ENCODE assay signal across 19 mouse cellular contexts in genomic region chr3:75651603-75652115, GRCm38 (mm10).
DNase-seq lines count a peak whose midpoint lies in the region; TF ChIP-seq lines count a peak whose summit lies in the region.
"Had no signal": no experiment of that assay in that cellular context is flagged by ENCODE, and none has a peak within 500 bp of the region (broad histone marks: within the 10 kb centered on the region; RNA-seq: fewer than 3 reads in every experiment).

No protein-coding gene starts in this region.

- DNase-seq in ES-E14 (ENCODE audit: low read depth, low spot score) (no peak), ZHBTc4 (ENCODE audit: low read depth, low spot score) (peak; percentile 90)
- no peak for DNase-seq in lung, adult 18-20 months
- no peak for DNase-seq in neural tube, embryonic 10.5 days (ENCODE audit: extremely low spot score, low spot score)
- no peak for DNase-seq in cerebellum, postnatal 25 days
- DNase-seq: adrenal gland, adult 2 months; adrenal gland, postnatal 10 days; adrenal gland, postnatal 25 days; cerebellum, adult 11 months; cerebellum, adult 18-20 months; cerebellum, adult 8-10 months; cerebellum, adult 9-11 months; cerebellum, postnatal 14 days; forebrain, postnatal 0 days had no signal

- H3K4me3 ChIP-seq in ES-Bruce4 (ENCODE audit: low read depth, low read length) (no peak overlapping the region), ES-E14 (ENCODE audit: insufficient read depth in 1 of 2, low read depth in 1 of 2, low read length in 2 of 2, poor library complexity in 1 of 2, severe bottlenecking in 1 of 2) (peak overlapping the region; percentile 13 to 43; a peak in 3 of 4 replicates)
- H3K4me3 ChIP-seq: embryonic facial prominence, embryonic 10.5 days; embryonic facial prominence, embryonic 12.5 days; forebrain, embryonic 13.5 days; forebrain, embryonic 15.5 days had no signal

- H3K9me3 ChIP-seq in ES-Bruce4 (replicated peaks; ENCODE audit: control insufficient read depth, insufficient read depth, low read length, poor library complexity, severe bottlenecking) (no peaks in the 10 kb centered on the region), ES-E14 (ENCODE audit: control insufficient read depth, insufficient read depth, low read depth, low read length) (no peaks in the 10 kb centered on the region)
- H3K9me3 ChIP-seq: embryonic facial prominence, embryonic 10.5 days; embryonic facial prominence, embryonic 12.5 days; forebrain, embryonic 13.5 days; forebrain, embryonic 15.5 days had no signal

- in situ Hi-C loops in ES-E14 (cut with MboI; ENCODE audit: low sequenced_read_pairs in 2 of 2, unreplicated experiment in 2 of 2): no loop called here

- no peaks in the 10 kb centered on the region for H3K27me3 ChIP-seq in ES-Bruce4 (ENCODE audit: control insufficient read depth, insufficient read depth, low read length, poor library complexity, severe bottlenecking)
- H3K27me3 ChIP-seq: embryonic facial prominence, embryonic 12.5 days; forebrain, embryonic 13.5 days; forebrain, embryonic 15.5 days had no signal

- H3K36me3 ChIP-seq in ES-Bruce4 (ENCODE audit: control insufficient read depth, insufficient read depth, low read length, poor library complexity, severe bottlenecking): peaks cover 26% of the 10 kb centered on the region
- peaks cover 12% of the 10 kb centered on the region for H3K36me3 ChIP-seq in ES-E14 (ENCODE audit: control insufficient read depth, insufficient read depth, low read length, poor library complexity, severe bottlenecking)
- H3K36me3 ChIP-seq: embryonic facial prominence, embryonic 10.5 days; embryonic facial prominence, embryonic 12.5 days; forebrain, embryonic 15.5 days had no signal

- H3K27ac ChIP-seq in ES-Bruce4 (ENCODE audit: insufficient read depth, low read length): peak overlapping the region; percentile 99
- H3K27ac ChIP-seq in ES-E14 (ENCODE audit: insufficient read depth, low read depth, low read length, poor library complexity, severe bottlenecking): peak overlapping the region; percentile 98; the same call in 1 of the 2 replicates
- H3K27ac ChIP-seq: embryonic facial prominence, embryonic 10.5 days; embryonic facial prominence, embryonic 12.5 days; forebrain, embryonic 13.5 days; forebrain, embryonic 15.5 days had no signal

- peak overlapping the region; percentile 79 for H3K9ac ChIP-seq in ES-Bruce4 (ENCODE audit: low read depth, poor library complexity, severe bottlenecking)
- no peak overlapping the region; the same call in 1 of the 2 replicates for H3K9ac ChIP-seq in ES-E14 (ENCODE audit: insufficient read depth, low read depth, low read length, poor library complexity, severe bottlenecking)
- H3K9ac ChIP-seq: embryonic facial prominence, embryonic 12.5 days; forebrain, embryonic 13.5 days; forebrain, embryonic 15.5 days; forebrain, postnatal 0 days had no signal

- peak; percentile 98 for TF ChIP-seq EP300 in ES-Bruce4 (IDR thresholded peaks at IDR 0.05; ENCODE audit: insufficient read depth, low read depth, low read length)

- no peak for TF ChIP-seq POLR2A in ES-Bruce4 (IDR thresholded peaks at IDR 0.05; ENCODE audit: insufficient read depth, low read length)

- H3K4me1 ChIP-seq in ES-Bruce4 (ENCODE audit: control insufficient read depth, insufficient read depth, low read length): peaks cover 3% of the 10 kb centered on the region
- peaks cover 5 to 15% of the 10 kb centered on the region in 2 experiments for H3K4me1 ChIP-seq in ES-E14 (ENCODE audit: control insufficient read depth in 2 of 2, insufficient read depth in 2 of 2, low read length in 2 of 2, poor library complexity in 1 of 2)
- H3K4me1 ChIP-seq: embryonic facial prominence, embryonic 10.5 days; embryonic facial prominence, embryonic 12.5 days; forebrain, embryonic 13.5 days; forebrain, embryonic 15.5 days had no signal

- no peak for TF ChIP-seq CTCF in ES-Bruce4 (IDR thresholded peaks at IDR 0.05; ENCODE audit: low read depth, low read length)

TF ChIP-seq in ES-E14, 5 proteins besides CTCF, POLR2A, EP300 and RAD21:
- TF ChIP-seq HCFC1 (IDR thresholded peaks at IDR 0.05; ENCODE audit: borderline replicate concordance, insufficient read depth, low read length): no peak
- no peak for TF ChIP-seq ZNF384 (IDR thresholded peaks at IDR 0.05; ENCODE audit: low read depth, low read length)
- TF ChIP-seq ZC3H11A (IDR thresholded peaks at IDR 0.05; ENCODE audit: borderline replicate concordance, low read depth, low read length): no peak
- TF ChIP-seq CHD2 (IDR thresholded peaks at IDR 0.05; ENCODE audit: low read depth, low read length): no peak; the same call in 1 of the 2 replicates
- no peak for TF ChIP-seq MAFK (IDR thresholded peaks at IDR 0.05; ENCODE audit: insufficient read depth, low read depth, low read length)
